ENCODE assay signal across 8 mouse cellular contexts in the genomic region with DNA sequence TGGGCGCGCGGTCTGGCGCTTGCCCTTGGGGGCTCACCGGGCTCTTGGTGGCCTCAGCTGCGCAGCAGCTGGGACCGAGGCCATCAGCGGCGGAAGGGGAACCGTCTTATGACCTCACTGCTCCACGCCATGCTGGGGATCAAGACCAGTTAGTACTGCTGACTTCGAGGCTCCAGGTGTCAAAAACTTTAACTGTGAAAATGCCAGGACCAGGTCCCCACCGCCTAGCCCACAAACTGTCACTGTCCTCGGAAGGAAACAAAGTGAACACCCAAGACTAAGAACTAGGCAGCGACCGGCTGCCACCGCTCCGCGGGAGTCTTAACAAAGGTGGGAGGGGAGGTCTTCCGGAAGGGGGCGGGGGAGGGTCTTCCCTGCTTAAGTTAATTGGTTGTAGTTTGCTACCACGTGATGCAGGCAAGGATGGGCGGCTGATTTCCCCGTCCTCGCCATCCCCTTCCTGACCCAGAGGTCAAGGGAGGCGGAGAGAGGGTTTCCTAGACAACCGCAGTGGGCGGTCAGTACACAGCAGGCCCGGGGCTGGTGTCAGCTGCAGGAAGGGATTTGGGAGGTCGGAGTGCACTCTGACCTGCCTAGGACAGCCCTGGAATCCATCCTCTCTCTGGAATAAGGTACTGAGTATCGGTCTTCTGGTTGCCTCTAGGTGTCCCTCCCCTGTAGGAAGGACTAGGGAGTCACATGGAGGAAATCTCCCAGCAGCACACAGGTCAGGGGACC. TPM values are rescaled to one million over a fixed set of nuclear protein-coding genes. Genes with fewer than 3 reads are reported as not detected.
DNase-seq lines count a peak whose midpoint lies in the region; ATAC-seq lines count a peak whose summit lies in the region.

Gene Lrrc9 (plus strand): TSS at position 28 of the 738 bp plus-strand sequence.

- intact Hi-C loops in left cerebral cortex, postnatal 4 days (cut with DNase I), result no loop called here

- H3K36me3 ChIP-seq in intestine, embryonic 15.5 days, result no peaks in the 10 kb centered on the region

- 1% methylated on average over 31 of the region's 31 CpGs for WGBS in intestine, embryonic 15.5 days

- H3K4me3 ChIP-seq in intestine, embryonic 15.5 days (replicated peaks), result peak within 1 kb of the TSS; percentile 42

- no peaks in the 10 kb centered on the region for H3K9me3 ChIP-seq in intestine, embryonic 15.5 days

- peak; percentile 57 for DNase-seq in adrenal gland, adult 2 months
- DNase-seq in embryo, embryonic 11 days, result peak; percentile 95
- DNase-seq in heart, adult 11 months, result peak; percentile 99
- peak; percentile 77 for DNase-seq in left cerebral cortex, postnatal 4 days
- DNase-seq in right cerebral cortex, postnatal 36 days (ENCODE audit: low spot score in 2 of 2), result peak; percentile 20
- DNase-seq in MN1 (ENCODE audit: low spot score), result no peak

- ATAC-seq in intestine, embryonic 15.5 days, result peak; percentile 90
- peak; percentile 78 for ATAC-seq in megakaryocyte progenitor cell, adult 5-6 weeks (replicated peaks; ENCODE audit: poor library complexity)

- H3K4me2 ChIP-seq in intestine, embryonic 15.5 days (replicated peaks), result peak within 1 kb of the TSS; percentile 89

- 0 out of 2 replicates have a peak, but pooled peaks cover 5% of the 10 kb centered on the region for H3K4me1 ChIP-seq in intestine, embryonic 15.5 days (replicated peaks)

- no peak within 1 kb of the TSS for H3K27ac ChIP-seq in intestine, embryonic 15.5 days

- no peaks in the 10 kb centered on the region for H3K27me3 ChIP-seq in intestine, embryonic 15.5 days (replicated peaks)

- peak within 1 kb of the TSS; percentile 40; the same call in 1 of the 2 replicates for H3K9ac ChIP-seq in intestine, embryonic 15.5 days

RNA-seq across cellular contexts. Expression of gene Lrrc9, which starts in this region (rescaled TPM):
- total RNA-seq in adrenal gland, adult 2 months (2021), result 1 to 10 TPM; 1.5 to 5.8 TPM
- 0.12 and 0.57 TPM in 2 replicates for polyA plus RNA-seq in adrenal gland, adult 2 months (2012; rRNA removed)
- polyA plus RNA-seq in intestine, embryonic 15.5 days (2015; fragmentation: Nextera tagmentation; extraction: Ambion mirVana), result 0.21 and 0.33 TPM in 2 replicates
- total RNA-seq in left cerebral cortex, postnatal 4 days (2021), result 1 to 10 TPM; 5.4 to 5.7 TPM
- 0.56 and 2.7 TPM in 2 replicates for total RNA-seq in megakaryocyte progenitor cell, adult 5-6 weeks (2015)
- total RNA-seq in megakaryocyte progenitor cell, adult 5-6 weeks (2017), result 0.42 and 1.1 TPM in 2 replicates

Comparison
In these comparisons a context has a peak if more than half of its experiments do, and no peak if none do; other contexts are left out.
1. Peak in ATAC-seq, H3K4me3 ChIP-seq, H3K9ac ChIP-seq and H3K4me2 ChIP-seq in intestine, embryonic 15.5 days; RNA of the gene not detected or under 1 TPM.